Comparison of ENCODE assay signal across 8 mouse cellular contexts in the genomic region with DNA sequence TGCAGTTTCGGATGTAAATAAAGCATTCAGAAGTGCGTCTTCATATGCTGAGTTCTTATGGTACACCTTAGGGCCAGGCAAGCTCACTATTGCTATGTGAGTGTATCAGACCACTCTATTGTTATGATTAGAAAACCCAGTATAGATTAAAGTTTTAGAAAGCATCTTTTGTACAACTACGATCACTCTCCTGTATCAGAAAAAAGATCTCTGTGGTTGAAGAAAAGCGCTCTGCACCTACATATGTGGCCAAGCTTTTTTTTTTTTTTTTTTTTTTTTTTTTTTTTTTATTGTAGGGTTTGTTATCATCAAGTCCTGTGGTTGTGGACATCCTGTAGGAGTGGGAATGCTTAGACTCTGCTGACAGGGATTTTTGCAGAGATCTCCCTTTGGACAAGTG. TPM values are rescaled to one million over a fixed set of nuclear protein-coding genes. Genes with fewer than 3 reads are reported as not detected.
DNase-seq lines count a peak whose midpoint lies in the region; ATAC-seq and TF ChIP-seq lines count a peak whose summit lies in the region.

No protein-coding gene starts in this region.

- peak overlapping the region; percentile 90 for H3K4me3 ChIP-seq in heart, postnatal 0 days (ENCODE audit: low read depth, low read length)
- H3K4me3 ChIP-seq in hindbrain, embryonic 13.5 days, result peak overlapping the region; percentile 73
- peak overlapping the region; percentile 77 for H3K4me3 ChIP-seq in midbrain, embryonic 15.5 days

- DNase-seq in heart, postnatal 0 days (ENCODE audit: low spot score), result no peak
- DNase-seq in heart, adult 18-20 months, result no peak
- peak; percentile 23 for DNase-seq in MN1 (ENCODE audit: low spot score)
- no peak for DNase-seq in left cerebral cortex, adult 11 months (ENCODE audit: low spot score)
- DNase-seq in adrenal gland, adult 8-10 months, result no peak
- no peak for DNase-seq in yolk sac, embryonic 10.5 days (ENCODE audit: low spot score)

- H3K27ac ChIP-seq in heart, postnatal 0 days (ENCODE audit: low read depth), result no peak overlapping the region
- H3K27ac ChIP-seq in hindbrain, embryonic 13.5 days, result no peak overlapping the region
- H3K27ac ChIP-seq in midbrain, embryonic 15.5 days, result no peak overlapping the region

- peaks cover 14% of the 10 kb centered on the region; the same call in 1 of the 2 replicates for H3K4me1 ChIP-seq in heart, postnatal 0 days (ENCODE audit: control insufficient read depth, insufficient read depth)
- peaks cover 22% of the 10 kb centered on the region for H3K4me1 ChIP-seq in hindbrain, embryonic 13.5 days (replicated peaks)
- peaks cover 23% of the 10 kb centered on the region for H3K4me1 ChIP-seq in midbrain, embryonic 15.5 days

- no peak for TF ChIP-seq EP300 in heart, postnatal 0 days (IDR thresholded peaks at IDR 0.05; ENCODE audit: low read depth)

- no peaks in the 10 kb centered on the region for H3K27me3 ChIP-seq in heart, postnatal 0 days (ENCODE audit: control insufficient read depth, insufficient read depth, low read length)
- no peaks in the 10 kb centered on the region for H3K27me3 ChIP-seq in hindbrain, embryonic 13.5 days
- H3K27me3 ChIP-seq in midbrain, embryonic 15.5 days (replicated peaks), result no peaks in the 10 kb centered on the region

- ATAC-seq in heart, postnatal 0 days (ENCODE audit: insufficient read depth, low read depth), result no peak
- no peak for ATAC-seq in hindbrain, embryonic 13.5 days (ENCODE audit: low FRiP score)
- ATAC-seq in midbrain, embryonic 15.5 days (replicated peaks), result no peak

- peak overlapping the region; percentile 63 for H3K4me2 ChIP-seq in heart, postnatal 0 days (ENCODE audit: low read depth, low read length)
- H3K4me2 ChIP-seq in hindbrain, embryonic 13.5 days, result peak overlapping the region; percentile 60
- H3K4me2 ChIP-seq in midbrain, embryonic 15.5 days, result peak overlapping the region; percentile 53

- no peaks in the 10 kb centered on the region for H3K36me3 ChIP-seq in heart, postnatal 0 days (replicated peaks; ENCODE audit: control insufficient read depth, insufficient read depth, low read length)
- H3K36me3 ChIP-seq in hindbrain, embryonic 13.5 days, result peaks cover 15% of the 10 kb centered on the region
- peaks cover 5% of the 10 kb centered on the region for H3K36me3 ChIP-seq in midbrain, embryonic 15.5 days (replicated peaks)

- 45% methylated on average over 4 of the region's 4 CpGs for WGBS in heart, postnatal 0 days
- 66% methylated on average over 4 of the region's 4 CpGs for WGBS in hindbrain, embryonic 13.5 days
- WGBS in midbrain, embryonic 15.5 days, result 58% methylated on average over 4 of the region's 4 CpGs

- TF ChIP-seq CTCF in heart, postnatal 0 days (IDR thresholded peaks at IDR 0.05; ENCODE audit: low read depth), result no peak

- no peak overlapping the region for H3K9ac ChIP-seq in heart, postnatal 0 days (replicated peaks; ENCODE audit: low read depth, low read length)
- peak overlapping the region; percentile 65 for H3K9ac ChIP-seq in hindbrain, embryonic 13.5 days
- H3K9ac ChIP-seq in midbrain, embryonic 15.5 days, result peak overlapping the region; percentile 25; the same call in 1 of the 2 replicates

- no peaks in the 10 kb centered on the region for H3K9me3 ChIP-seq in heart, postnatal 0 days (replicated peaks; ENCODE audit: control insufficient read depth, low read length)
- H3K9me3 ChIP-seq in hindbrain, embryonic 13.5 days, result peaks cover 12% of the 10 kb centered on the region; the same call in 1 of the 2 replicates
- no peaks in the 10 kb centered on the region for H3K9me3 ChIP-seq in midbrain, embryonic 15.5 days

RNA-seq across cellular contexts. Expression of a gene that starts 0.9 kb away (rescaled TPM):
- total RNA-seq in heart, postnatal 0 days (2014; rRNA removed; ENCODE audit: low replicate concordance), result 12.8 and 14.1 TPM in 2 replicates
- 15.1 and 15.3 TPM in 2 replicates for polyA plus RNA-seq in heart, postnatal 0 days (2015; fragmentation: Nextera tagmentation; extraction: Ambion mirVana)
- 10 to 100 TPM; 17.1 to 19.2 TPM for total RNA-seq in heart, adult 18-20 months (2021)
- 18.5 and 19.1 TPM in 2 replicates for polyA plus RNA-seq in hindbrain, embryonic 13.5 days (2015; fragmentation: Nextera tagmentation; extraction: Ambion mirVana)
- polyA plus RNA-seq in midbrain, embryonic 15.5 days (2015; fragmentation: Nextera tagmentation; extraction: Ambion mirVana), result 16.6 and 17.1 TPM in 2 replicates
- total RNA-seq in adrenal gland, adult 8-10 months (2022), result 10 to 100 TPM in 3 of 4 experiments, 1 to 10 TPM in 1; 9.9 to 17.2 (median 14.7) TPM

RNA-seq across cellular contexts. Expression of a gene that starts 1.0 kb away (rescaled TPM):
- 6.1 and 6.3 TPM in 2 replicates for total RNA-seq in heart, postnatal 0 days (2014; rRNA removed; ENCODE audit: low replicate concordance)
- 8.1 TPM in 2 replicates for polyA plus RNA-seq in heart, postnatal 0 days (2015; fragmentation: Nextera tagmentation; extraction: Ambion mirVana)
- total RNA-seq in heart, adult 18-20 months (2021), result 1 to 10 TPM; 5.9 to 6.3 TPM
- 19.8 and 20.8 TPM in 2 replicates for polyA plus RNA-seq in hindbrain, embryonic 13.5 days (2015; fragmentation: Nextera tagmentation; extraction: Ambion mirVana)
- 19.6 and 20.1 TPM in 2 replicates for polyA plus RNA-seq in midbrain, embryonic 15.5 days (2015; fragmentation: Nextera tagmentation; extraction: Ambion mirVana)
- 10 to 100 TPM in 3 of 4 experiments, 1 to 10 TPM in 1; 9.5 to 13.0 (median 11.2) TPM for total RNA-seq in adrenal gland, adult 8-10 months (2022)

RNA-seq across cellular contexts. Expression of a gene that starts 53.6 kb away (rescaled TPM):
- 1.2 TPM in 1 of 2 replicates, not detected in the other for total RNA-seq in heart, postnatal 0 days (2014; rRNA removed; ENCODE audit: low replicate concordance)
- polyA plus RNA-seq in heart, postnatal 0 days (2015; fragmentation: Nextera tagmentation; extraction: Ambion mirVana), result 3.3 and 3.9 TPM in 2 replicates
- under 1 TPM; 0.37 to 0.72 TPM for total RNA-seq in heart, adult 18-20 months (2021)
- 10.2 and 12.6 TPM in 2 replicates for polyA plus RNA-seq in hindbrain, embryonic 13.5 days (2015; fragmentation: Nextera tagmentation; extraction: Ambion mirVana)
- 8.9 and 9.6 TPM in 2 replicates for polyA plus RNA-seq in midbrain, embryonic 15.5 days (2015; fragmentation: Nextera tagmentation; extraction: Ambion mirVana)
- 1 to 10 TPM; 1.7 to 4.4 (median 2.3) TPM for total RNA-seq in adrenal gland, adult 8-10 months (2022)
